Mouse (Mus musculus) small intestine, adult 2 months (tissue): ENCODE data around the gene Cenpb. TPM values are rescaled to one million over a fixed set of nuclear protein-coding genes. Genes with fewer than 3 reads are reported as not detected.
A peak's percentile ranks its signal among the peaks of the same experiment; 100 is the strongest.

Experiments used
- H3K27ac ChIP-seq: fragments of 200-500 bp; 2 replicates; pipeline ENCODE4 v1.5.1; 2012; ENCODE audit warnings: low read depth, low read length, control low read depth, inconsistent platforms; ENCODE audit not compliant: insufficient read depth
- H3K27me3 ChIP-seq: fragments of 200-500 bp; 2 replicates; pipeline ENCODE4 v1.6.1; 2012; ENCODE audit warnings: mild to moderate bottlenecking, moderate library complexity, low read length, inconsistent platforms; ENCODE audit not compliant: control insufficient read depth, insufficient read depth
- H3K36me3 ChIP-seq: fragments of 200-500 bp; 2 replicates; pipeline ENCODE4 v1.6.1; 2012; ENCODE audit warnings: mild to moderate bottlenecking, low read length, control low read depth, inconsistent platforms; ENCODE audit not compliant: control insufficient read depth, insufficient read depth
- H3K4me1 ChIP-seq: fragments of 200-500 bp; 2 replicates; pipeline ENCODE4 v1.6.1; 2012; ENCODE audit warnings: low read length, inconsistent platforms, mixed read lengths; ENCODE audit not compliant: control insufficient read depth, insufficient read depth, insufficient read length
- H3K4me3 ChIP-seq: fragments of 200-500 bp; 2 replicates; pipeline ENCODE4 v1.5.1; 2012; ENCODE audit warnings: low read depth, mild to moderate bottlenecking, control low read depth, inconsistent platforms, low read length, moderate library complexity
- CTCF ChIP-seq: fragments of 200-500 bp; IDR thresholded peaks from 2 replicates; pipeline ENCODE4 v1.5.1; 2012; ENCODE audit warnings: low read depth, mild to moderate bottlenecking, control low read depth, inconsistent platforms, low read length, moderate library complexity, mixed read lengths; ENCODE audit not compliant: insufficient replicate concordance, insufficient read length; ENCODE audit errors: extremely low read depth
- POLR2A ChIP-seq: fragments of 200-500 bp; IDR thresholded peaks from 2 replicates; pipeline ENCODE4 v1.6.1; 2012; ENCODE audit warnings: low read depth, mild to moderate bottlenecking, control low read depth, inconsistent platforms, low read length, moderate library complexity
- WGBS: fragments of 180-500 bp; shearing (Covaris S2); methylation state at CpG from one replicate; pipeline ENCODE4 v1.1.7; 2018; 5-methylcytosine and 5-hydroxymethylcytosine counted together
- polyA plus RNA-seq: library from polyadenylated mRNA; depleted of rRNA; stranded (reverse); fragments of >200 nt; gene quantifications from 2 replicates; pipeline ENCODE4 v1.2.3, GENCODE M21; 2012

The Cenpb gene
- polyA plus RNA-seq, 1 experiment, result 95.1 TPM

DNA sequence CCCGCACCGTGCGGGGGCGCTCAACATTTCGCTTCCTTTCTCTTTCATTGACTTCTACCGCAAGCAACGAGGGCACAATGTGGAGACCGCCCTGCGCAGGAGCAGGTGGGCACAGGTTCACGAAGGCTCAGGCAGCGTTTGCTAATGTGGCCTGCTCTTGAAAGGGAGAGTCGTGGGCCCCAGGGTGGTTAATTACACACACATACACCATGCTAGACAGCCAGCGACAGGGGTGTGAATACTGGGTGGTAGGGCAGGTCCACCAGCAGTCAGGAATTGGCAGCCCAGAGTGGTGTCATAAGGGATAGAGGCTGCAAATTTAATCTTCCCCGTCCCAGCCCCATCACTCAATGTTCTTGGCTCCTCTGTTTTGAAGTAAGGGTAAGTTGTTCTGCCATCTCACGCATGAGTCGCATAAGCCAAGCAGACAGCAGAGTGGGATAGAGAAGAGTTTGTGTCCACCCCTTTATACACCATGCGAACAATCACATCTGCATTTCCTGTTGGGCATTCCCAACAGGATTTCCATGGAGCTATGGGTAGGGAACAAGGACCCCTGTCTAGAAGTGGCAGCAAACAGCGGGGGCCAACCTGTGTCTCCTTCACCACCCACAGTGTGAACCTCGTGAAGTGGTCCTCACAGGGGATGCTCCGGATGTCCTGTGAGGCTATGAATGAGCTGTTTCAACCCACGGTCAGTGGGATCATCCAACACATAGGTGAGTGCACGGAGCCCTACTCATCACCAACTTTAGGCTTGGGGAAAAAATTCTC lies 36.7 kb downstream of the Cenpb start:
- TF ChIP-seq POLR2A (no peak), CTCF (no peak)
- 62% methylated on average over 22 of the region's 22 CpGs for WGBS
- H3K4me3 ChIP-seq, result peak overlapping the region; percentile 27

GRCm38 (mm10) chr2:131142592-131142991 lies 37.3 kb downstream of the Cenpb start:
- peak; percentile 68; the same call in 1 of the 2 replicates for TF ChIP-seq CTCF
- TF ChIP-seq POLR2A, result no peak
- no peaks in the 10 kb centered on the region for H3K27me3 ChIP-seq
- H3K36me3 ChIP-seq, result peaks cover 6% of the 10 kb centered on the region
- WGBS, result 29% methylated on average over 18 of the region's 18 CpGs
- no peak overlapping the region for H3K27ac ChIP-seq
- peak overlapping the region; percentile 27 for H3K4me3 ChIP-seq
- peaks cover 18% of the 10 kb centered on the region for H3K4me1 ChIP-seq

More for the DNA sequence above, 36.7 kb downstream of the Cenpb start:
- no peak overlapping the region for H3K27ac ChIP-seq
- peaks cover 18% of the 10 kb centered on the region for H3K4me1 ChIP-seq
- peaks cover 12% of the 10 kb centered on the region for H3K36me3 ChIP-seq
- H3K27me3 ChIP-seq, result no peaks in the 10 kb centered on the region

GRCm38 (mm10) chr2:131141336-131141986 lies 38.4 kb downstream of the Cenpb start:
- Histone ChIP-seq H3K27me3 (no peaks in the 10 kb centered on the region), H3K27ac (no peak overlapping the region), H3K36me3 (0 out of 2 replicates have a peak, but pooled peaks cover 2% of the 10 kb centered on the region), H3K4me1 (peaks cover 18% of the 10 kb centered on the region), H3K4me3 (no peak overlapping the region)
- TF ChIP-seq POLR2A (no peak), CTCF (no peak)
- WGBS, result 82% methylated on average over 8 of the region's 8 CpGs

DNA sequence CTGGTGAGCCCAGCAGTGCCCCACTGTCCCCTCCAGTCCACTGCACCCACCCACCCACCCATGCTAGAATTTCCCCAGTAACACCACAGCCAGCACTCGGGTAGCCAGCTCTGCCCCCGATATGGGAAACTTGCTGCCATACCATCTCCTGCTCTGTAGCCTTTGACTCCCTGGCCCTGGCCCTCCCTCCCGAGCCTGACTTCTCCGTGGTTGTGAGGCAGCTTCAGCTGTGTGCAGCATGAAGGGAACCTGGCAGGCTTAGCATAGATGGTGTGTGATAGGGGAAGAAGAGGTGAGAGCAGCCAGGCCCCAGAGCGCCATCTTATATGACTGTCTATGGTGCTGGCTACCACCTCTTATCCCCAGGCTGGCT lies 39.3 kb downstream of the Cenpb start:
- H3K27me3 ChIP-seq, result no peaks in the 10 kb centered on the region
- H3K36me3 ChIP-seq, result 0 out of 2 replicates have a peak, but pooled peaks cover 2% of the 10 kb centered on the region
- TF ChIP-seq CTCF (no peak), POLR2A (no peak)
- H3K27ac ChIP-seq, result peak overlapping the region; percentile 11; the same call in 1 of the 2 replicates
- WGBS, result 53% methylated on average over 5 of the region's 5 CpGs
- no peak overlapping the region for H3K4me3 ChIP-seq
- peaks cover 18% of the 10 kb centered on the region for H3K4me1 ChIP-seq

GRCm38 (mm10) chr2:131139886-131140532 lies 39.9 kb downstream of the Cenpb start:
- TF ChIP-seq CTCF (no peak), POLR2A (no peak)
- no peak overlapping the region for H3K4me3 ChIP-seq
- H3K36me3 ChIP-seq, result no peaks in the 10 kb centered on the region
- H3K27ac ChIP-seq, result no peak overlapping the region
- peaks cover 18% of the 10 kb centered on the region for H3K4me1 ChIP-seq
- H3K27me3 ChIP-seq, result no peaks in the 10 kb centered on the region
- 13% methylated on average over 5 of the region's 5 CpGs for WGBS

- Histone ChIP-seq H3K27ac (no peak overlapping the region), H3K4me3 (no peak overlapping the region), H3K4me1 (peaks cover 18% of the 10 kb centered on the region), H3K36me3 (no peaks in the 10 kb centered on the region), H3K27me3 (no peaks in the 10 kb centered on the region)
- TF ChIP-seq POLR2A, result no peak
- no peak for TF ChIP-seq CTCF
- WGBS, result 85% methylated on average over 5 of the region's 5 CpGs
Observed at GRCm38 (mm10) chr2:131139287-131139686, 40.6 kb downstream of the Cenpb start.

GRCm38 (mm10) chr2:131138760-131139159 lies 41.1 kb downstream of the Cenpb start:
- Histone ChIP-seq H3K27me3 (no peaks in the 10 kb centered on the region), H3K27ac (no peak overlapping the region), H3K36me3 (no peaks in the 10 kb centered on the region), H3K4me1 (peaks cover 18% of the 10 kb centered on the region), H3K4me3 (no peak overlapping the region)
- WGBS, result 89% methylated on average over 7 of the region's 7 CpGs
- TF ChIP-seq POLR2A (no peak), CTCF (no peak)
